Mouse (Mus musculus): Measurements from ENCODE around the gene Apoh. TPM values are rescaled to one million over a fixed set of nuclear protein-coding genes. Genes with fewer than 3 reads are reported as not detected.
A peak's percentile ranks its signal among the peaks of the same experiment; 100 is the strongest.

Gene Apoh
- polyA plus RNA-seq, 1 experiment from 2014 or later, result not detected

DNA sequence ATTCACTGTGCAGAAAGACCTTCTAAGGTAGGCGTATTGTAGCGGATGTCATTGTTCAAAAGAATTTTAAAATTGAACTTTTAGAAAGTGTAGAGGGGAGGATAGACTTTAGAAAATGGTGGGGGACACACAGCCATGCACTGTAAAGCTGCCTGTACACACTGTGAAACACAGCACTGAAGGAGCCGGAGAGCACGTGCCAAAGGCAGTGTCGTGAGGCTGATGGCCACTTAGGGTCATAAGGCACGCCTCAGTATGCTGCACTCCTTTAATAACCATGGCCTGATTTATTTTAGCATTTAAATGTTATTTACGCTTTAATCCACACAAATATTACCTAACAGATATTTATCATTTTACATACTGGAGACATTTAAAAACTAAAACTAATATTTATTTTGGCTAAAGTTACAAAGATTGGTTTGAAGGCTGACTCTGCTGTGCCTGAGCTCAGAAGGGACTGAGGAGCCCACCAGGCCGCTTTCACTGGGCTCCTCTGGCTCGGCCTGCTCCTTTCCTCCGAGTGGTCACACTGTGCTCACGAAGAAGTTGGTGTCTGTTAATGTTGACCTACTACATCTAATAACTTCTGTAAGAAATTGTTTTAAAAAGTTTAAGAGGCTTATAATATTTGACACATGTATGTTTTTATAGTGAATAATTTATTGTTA lies 100.9 kb downstream of the Apoh start:
- DNase-seq (ENCODE audit: low spot score, missing footprints), result no peak
- Histone ChIP-seq H3K4me2 (no peak overlapping the region), H3K4me3 (ENCODE audit: low read depth, low read length) (no peak overlapping the region), H3K9me3 (ENCODE audit: control insufficient read depth, low read length) (no peaks in the 10 kb centered on the region), H3K36me3 (ENCODE audit: control insufficient read depth, insufficient read depth, low read length) (no peaks in the 10 kb centered on the region), H3K27me3 (ENCODE audit: control insufficient read depth, insufficient read depth, low read length) (no peaks in the 10 kb centered on the region), H3K27ac (ENCODE audit: low read depth, low read length) (no peak overlapping the region), H3K9ac (ENCODE audit: low read length) (no peak overlapping the region), H3K4me1 (ENCODE audit: control insufficient read depth, insufficient read depth, low read length) (peaks cover 3% of the 10 kb centered on the region; the same call in 1 of the 2 replicates)
- ATAC-seq (ENCODE audit: low FRiP score), result no peak
- 81% methylated on average over 11 of the region's 11 CpGs for WGBS

DNA sequence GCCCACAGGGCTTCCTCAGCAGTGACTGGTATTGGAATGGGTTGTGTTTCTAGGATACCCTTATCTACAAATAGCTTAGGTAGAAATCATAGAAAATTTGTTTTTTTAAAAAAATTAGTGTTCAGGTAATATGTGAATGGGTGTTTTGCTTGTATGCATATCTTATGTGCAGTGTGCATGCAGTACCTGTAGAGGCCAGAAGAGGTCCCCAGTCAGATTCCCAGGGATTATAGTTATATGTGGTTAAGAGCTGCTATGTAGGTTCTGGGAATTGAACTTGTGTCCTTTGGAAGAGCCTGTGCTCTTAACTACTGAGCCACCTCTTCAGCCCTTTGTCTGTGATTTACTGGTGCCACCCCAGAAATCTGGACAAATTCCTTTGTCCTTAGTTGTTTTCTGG lies 104.0 kb downstream of the Apoh start:
- no peaks in the 10 kb centered on the region for H3K36me3 ChIP-seq (ENCODE audit: control insufficient read depth, insufficient read depth, low read length)
- no peak overlapping the region for H3K4me3 ChIP-seq (ENCODE audit: low read depth, low read length)
- no peaks in the 10 kb centered on the region; the same call in 1 of the 2 replicates for H3K9me3 ChIP-seq (ENCODE audit: control insufficient read depth, low read length)
- peaks cover 3% of the 10 kb centered on the region; the same call in 1 of the 2 replicates for H3K4me1 ChIP-seq (ENCODE audit: control insufficient read depth, insufficient read depth, low read length)
- H3K9ac ChIP-seq (ENCODE audit: low read length), result no peak overlapping the region
- H3K27ac ChIP-seq (ENCODE audit: low read depth, low read length), result no peak overlapping the region
- ATAC-seq (ENCODE audit: low FRiP score) (no peak), DNase-seq (ENCODE audit: low spot score, missing footprints) (no peak)
- no peak overlapping the region for H3K4me2 ChIP-seq
- no peaks in the 10 kb centered on the region for H3K27me3 ChIP-seq (ENCODE audit: control insufficient read depth, insufficient read depth, low read length)

DNA sequence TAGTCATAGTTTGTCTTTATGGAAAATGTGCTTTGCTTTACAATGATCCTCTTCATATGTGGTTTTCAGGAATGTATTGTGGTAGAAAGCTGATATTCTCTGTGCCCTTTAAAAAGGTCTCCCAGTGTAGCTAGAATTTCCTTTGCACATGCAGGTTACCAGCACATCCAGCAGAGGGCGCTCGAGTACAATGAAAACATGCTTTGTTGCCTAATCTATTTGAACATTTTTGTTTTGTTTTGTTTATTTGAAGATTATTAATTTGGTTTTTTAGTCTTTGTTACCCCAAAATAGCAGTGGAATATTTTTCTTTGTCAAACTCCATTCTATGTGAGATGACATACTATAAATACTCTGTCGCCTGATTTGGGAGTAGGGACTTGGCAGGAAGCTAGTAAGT lies 106.7 kb downstream of the Apoh start:
- Histone ChIP-seq H3K9ac (ENCODE audit: low read length) (no peak overlapping the region), H3K4me1 (ENCODE audit: control insufficient read depth, insufficient read depth, low read length) (no peaks in the 10 kb centered on the region; the same call in 1 of the 2 replicates), H3K9me3 (ENCODE audit: control insufficient read depth, low read length) (no peaks in the 10 kb centered on the region; the same call in 1 of the 2 replicates), H3K4me3 (ENCODE audit: low read depth, low read length) (no peak overlapping the region), H3K27ac (ENCODE audit: low read depth, low read length) (no peak overlapping the region), H3K36me3 (ENCODE audit: control insufficient read depth, insufficient read depth, low read length) (no peaks in the 10 kb centered on the region), H3K27me3 (ENCODE audit: control insufficient read depth, insufficient read depth, low read length) (no peaks in the 10 kb centered on the region), H3K4me2 (no peak overlapping the region)
- no peak for ATAC-seq (ENCODE audit: low FRiP score)
- peak; percentile 97 for DNase-seq (ENCODE audit: low spot score, missing footprints)
- 31% methylated on average over 3 of the region's 3 CpGs for WGBS

DNA sequence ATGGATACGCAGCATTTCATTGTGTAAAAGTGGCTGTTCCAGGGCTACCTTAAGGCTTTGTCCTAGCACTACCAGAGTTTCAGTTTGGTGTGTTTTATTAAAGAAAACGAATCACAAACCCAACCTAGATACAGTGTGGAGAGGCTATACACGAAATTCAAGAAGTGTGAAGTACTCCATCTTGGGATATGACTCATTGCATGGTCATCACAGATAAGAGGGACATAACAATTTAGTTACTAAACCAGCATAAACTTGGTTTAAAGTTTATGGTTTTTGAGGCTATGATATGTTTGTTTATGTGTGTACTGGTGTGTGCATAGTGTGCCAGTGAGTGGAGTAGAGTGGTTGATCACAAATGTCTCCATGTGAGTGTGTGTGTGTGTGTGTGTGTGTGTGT lies 116.4 kb downstream of the Apoh start:
- WGBS, result 85% methylated on average over 3 of the region's 3 CpGs
- H3K4me1 ChIP-seq (ENCODE audit: control insufficient read depth, insufficient read depth, low read length), result no peaks in the 10 kb centered on the region
- DNase-seq (ENCODE audit: low spot score, missing footprints) (no peak), ATAC-seq (ENCODE audit: low FRiP score) (no peak)
- no peaks in the 10 kb centered on the region for H3K9me3 ChIP-seq (ENCODE audit: control insufficient read depth, low read length)
- no peak overlapping the region for H3K4me2 ChIP-seq
- H3K4me3 ChIP-seq (ENCODE audit: low read depth, low read length), result no peak overlapping the region
- H3K27me3 ChIP-seq (ENCODE audit: control insufficient read depth, insufficient read depth, low read length), result no peaks in the 10 kb centered on the region
- no peak overlapping the region for H3K9ac ChIP-seq (ENCODE audit: low read length)
- no peaks in the 10 kb centered on the region for H3K36me3 ChIP-seq (ENCODE audit: control insufficient read depth, insufficient read depth, low read length)
- H3K27ac ChIP-seq (ENCODE audit: low read depth, low read length), result no peak overlapping the region

Other genes with a start within 250 kb of the Apoh start
- 3.3 and 4.5 TPM in 2 replicates for gene Prkca, start 574 bp downstream of the Apoh start, polyA plus RNA-seq (2014; fragmentation: Nextera tagmentation; extraction: Ambion mirVana)
- 21.3 and 28.5 TPM in 2 replicates for gene Cep112, start 81.8 kb downstream of the Apoh start, polyA plus RNA-seq (2014; fragmentation: Nextera tagmentation; extraction: Ambion mirVana)

Measured in midbrain, embryonic 11.5 days (tissue).